Mouse (Mus musculus) liver, embryonic 16.5 days (tissue): ENCODE data around the gene Gm21969. TPM values are rescaled to one million over a fixed set of nuclear protein-coding genes. Genes with fewer than 3 reads are reported as not detected.

ENCODE experiments used
- ATAC-seq: fragments of 200-750 bp; cut with Nextera tagmentation; 2 replicates; pipeline ENCODE4 v1.8.0; 2017; ENCODE audit warnings: low read depth, mild to moderate bottlenecking, moderate number of reproducible peaks, moderate library complexity
- H3K27ac ChIP-seq: fragments of 300-500 bp; sonication (generic); 2 replicates; pipeline ENCODE4 v1.5.1; 2014; ENCODE audit warnings: mild to moderate bottlenecking, low read length
- H3K27me3 ChIP-seq: fragments of 300-500 bp; sonication (generic); 2 replicates; pipeline ENCODE4 v1.6.1; 2014; ENCODE audit warnings: low read depth, low read length, mixed read lengths; ENCODE audit not compliant: control insufficient read depth, insufficient read depth
- H3K36me3 ChIP-seq: fragments of 300-500 bp; sonication (generic); 2 replicates; pipeline ENCODE4 v1.6.1; 2014; ENCODE audit warnings: mild to moderate bottlenecking; ENCODE audit not compliant: control insufficient read depth, insufficient read depth
- H3K4me1 ChIP-seq: fragments of 300-500 bp; sonication (generic); 2 replicates; pipeline ENCODE4 v1.6.1; 2014; ENCODE audit warnings: low read depth, low read length, mixed read lengths; ENCODE audit not compliant: control insufficient read depth
- H3K4me2 ChIP-seq: fragments of 300-500 bp; sonication (generic); 2 replicates; pipeline ENCODE4 v1.6.1; 2014; ENCODE audit warnings: low read depth, low read length, mixed read lengths
- H3K4me3 ChIP-seq: fragments of 300-500 bp; sonication (generic); 2 replicates; pipeline ENCODE4 v1.5.1; 2014; ENCODE audit warnings: low read depth, mild to moderate bottlenecking, low read length
- H3K9ac ChIP-seq: fragments of 300-500 bp; sonication (generic); 2 replicates; pipeline ENCODE4 v1.6.1; 2014; ENCODE audit warnings: low read depth, low read length
- H3K9me3 ChIP-seq: fragments of 300-500 bp; sonication (generic); replicated peaks from 2 replicates; pipeline ENCODE4 v1.6.1; 2016; ENCODE audit warnings: low read length; ENCODE audit not compliant: control insufficient read depth
- WGBS: fragments of 180-500 bp; shearing (Covaris S2); extraction: QIAGEN DNeasy Blood & Tissue Kit; methylation state at CpG from one replicate; pipeline ENCODE4 v1.1.7; 2014; ENCODE audit not compliant: insufficient replicate concordance; 5-methylcytosine and 5-hydroxymethylcytosine counted together
- microRNA-seq: library from miRNA; unstranded; fragments of <30 nt; microRNA quantifications from one replicate; pipeline ENCODE4, GENCODE M21; 2016
- polyA plus RNA-seq: library from polyadenylated mRNA; unstranded; fragments of >200 nt; fragmentation: Nextera tagmentation; extraction: Ambion mirVana; gene quantifications from 2 replicates; pipeline ENCODE4 v1.2.1, GENCODE M21; 2015

The Gm21969 gene
- polyA plus RNA-seq, 1 experiment from 2014 or later = 0.02 TPM

DNA sequence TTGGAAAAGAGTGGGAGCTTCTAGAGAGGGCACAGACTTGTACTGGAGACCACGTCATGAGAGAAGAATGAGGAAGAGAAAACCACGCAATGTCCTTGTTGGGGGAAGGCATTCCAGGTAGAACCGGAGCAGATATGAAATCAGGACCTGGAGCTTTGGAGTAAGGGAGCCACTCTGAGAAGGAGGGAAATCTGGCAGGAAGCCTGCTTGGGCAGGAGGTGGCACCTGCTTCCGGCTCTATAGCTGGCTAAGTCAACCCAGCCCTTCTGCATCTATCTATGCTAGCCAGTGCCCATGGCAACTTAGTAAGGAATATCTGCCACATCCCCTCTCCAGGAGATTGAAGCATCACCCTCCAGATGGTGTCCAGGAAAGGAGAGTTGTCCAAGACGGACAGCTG, 103.0 kb downstream of the Gm21969 start:
- no peaks in the 10 kb centered on the region for H3K9me3 ChIP-seq
- H3K9ac ChIP-seq = no peak overlapping the region
- H3K4me2 ChIP-seq = no peak overlapping the region
- no peak overlapping the region for H3K27ac ChIP-seq
- no peaks in the 10 kb centered on the region for H3K4me1 ChIP-seq
- ATAC-seq = no peak
- H3K27me3 ChIP-seq = no peaks in the 10 kb centered on the region
- 54% methylated on average over 5 of the region's 5 CpGs for WGBS
- H3K4me3 ChIP-seq = no peak overlapping the region
- H3K36me3 ChIP-seq = no peaks in the 10 kb centered on the region

DNA sequence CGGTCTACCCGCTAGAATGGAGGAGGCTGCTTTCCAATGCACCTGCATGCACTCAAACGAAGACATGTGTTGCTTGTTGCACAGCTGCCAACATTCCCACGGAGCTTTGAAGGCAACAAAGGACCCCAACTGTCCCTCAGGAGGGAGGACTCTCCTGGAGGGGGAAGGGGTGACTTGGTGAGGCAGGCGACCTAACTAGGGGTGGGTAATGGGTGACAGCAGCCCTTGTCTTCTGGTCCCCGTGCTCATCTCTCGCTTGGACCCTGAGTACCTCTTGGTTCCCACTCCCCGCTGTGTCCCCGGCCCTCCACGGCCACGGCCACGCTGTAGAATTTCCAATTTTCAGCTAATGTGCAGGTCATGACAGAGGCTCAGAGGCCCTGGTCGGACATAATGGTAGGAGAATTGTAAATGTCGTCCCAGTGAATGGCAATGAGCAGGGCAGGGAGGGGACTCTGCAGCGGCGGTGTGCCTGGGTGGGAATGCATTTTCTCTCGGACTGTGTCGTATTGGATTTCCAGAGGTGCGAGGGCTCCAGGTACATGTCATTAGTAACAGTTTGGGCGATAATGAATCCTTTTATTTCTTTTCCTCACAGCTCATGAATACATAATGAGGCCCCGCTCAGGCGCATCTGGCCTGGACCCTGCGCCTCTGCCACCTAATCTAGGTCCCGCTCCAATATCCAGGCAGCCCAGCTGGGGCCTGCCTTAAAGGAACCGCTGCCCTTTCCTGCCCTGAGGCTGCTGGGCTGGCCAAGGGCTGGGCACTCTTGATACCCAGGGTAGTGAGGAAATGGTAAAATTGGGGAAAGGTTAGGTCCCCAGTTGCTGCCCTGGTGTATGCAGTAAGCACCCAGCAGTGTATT, 107.7 kb downstream of the Gm21969 start:
- no peak overlapping the region for H3K4me3 ChIP-seq
- WGBS = 47% methylated on average over 25 of the region's 25 CpGs
- no peaks in the 10 kb centered on the region for H3K27me3 ChIP-seq
- ATAC-seq = no peak
- no peaks in the 10 kb centered on the region for H3K9me3 ChIP-seq
- no peak overlapping the region for H3K4me2 ChIP-seq
- no peaks in the 10 kb centered on the region for H3K4me1 ChIP-seq
- H3K27ac ChIP-seq = no peak overlapping the region
- no peaks in the 10 kb centered on the region for H3K36me3 ChIP-seq
- H3K9ac ChIP-seq = no peak overlapping the region

Small RNA genes within 50 kb of the gene (microRNA-seq; reads per million reads assigned to microRNA genes)
- gene Gm25571 (not detected), gene Mir7020 (not detected)

Other genes starting within 250 kb of the Gm21969 start
- gene Iffo2, start 72.6 kb upstream of the Gm21969 start, polyA plus RNA-seq = 0.44 and 0.66 TPM in 2 replicates
- 97.4 and 110 TPM in 2 replicates for gene Aldh4a1, start 19.7 kb downstream of the Gm21969 start, polyA plus RNA-seq
- not detected in 2 replicates for gene Tas1r2, start 50.4 kb downstream of the Gm21969 start, polyA plus RNA-seq
- gene Pax7, start 230.3 kb downstream of the Gm21969 start, polyA plus RNA-seq = not detected in 2 replicates